Mouse (Mus musculus) CH12.LX (cell line): ENCODE measurements around the gene Thap8.

Source experiments
- CTCF ChIP-seq, 2 experiments: IDR thresholded peaks in 1 of 2; conservative IDR thresholded peaks in 1 of 2; 2 replicates each; pipeline ENCODE4 v1.5.1; 2011 to 2012; ENCODE audit warnings: low read depth in 2 of 2, low read length in 2 of 2, improper control_type of control experiment in 1 of 2, inconsistent platforms in 1 of 2, mild to moderate bottlenecking in 1 of 2, moderate library complexity in 1 of 2
- ELF1 ChIP-seq: IDR thresholded peaks from 2 replicates; pipeline ENCODE4 v1.6.1; 2014; ENCODE audit warnings: low read depth, mild to moderate bottlenecking, inconsistent platforms, low read length, improper control_type of control experiment
- JUND ChIP-seq: conservative IDR thresholded peaks from 2 replicates; pipeline ENCODE4 v1.6.1; 2011; ENCODE audit warnings: low read depth, low read length, improper control_type of control experiment
- MEF2A ChIP-seq: IDR thresholded peaks from 2 replicates; pipeline ENCODE4 v1.6.1; 2014; ENCODE audit warnings: low read depth, mild to moderate bottlenecking, inconsistent platforms, low read length, improper control_type of control experiment, borderline replicate concordance
- MXI1 ChIP-seq: IDR thresholded peaks from 2 replicates; pipeline ENCODE4 v1.6.1; 2011; ENCODE audit warnings: mild to moderate bottlenecking, low read depth, low read length, improper control_type of control experiment
- TBP ChIP-seq: conservative IDR thresholded peaks from 2 replicates; pipeline ENCODE4 v1.6.1; 2011; ENCODE audit warnings: low read depth, low read length, improper control_type of control experiment
- USF1 ChIP-seq: IDR thresholded peaks from 2 replicates; pipeline ENCODE4 v1.6.1; 2014; ENCODE audit warnings: low read depth, mild to moderate bottlenecking, inconsistent platforms, low read length, improper control_type of control experiment

GRCm38 (mm10) chr7:30323795-30324194 is 43.9 kb downstream of the Thap8 start, which contains the start of gene Sdhaf1:
- TF ChIP-seq MXI1, result no peak
- TF ChIP-seq CTCF (conservative IDR thresholded peaks at IDR 0.05 in 1 of 2, IDR thresholded peaks at IDR 0.05 in 1 of 2; ENCODE audit: low read depth in 2 of 2, low read length in 2 of 2), result no peak
- no peak for TF ChIP-seq ELF1
- TF ChIP-seq JUND, result no peak
- TF ChIP-seq TBP, result no peak
- TF ChIP-seq MEF2A, result no peak
- TF ChIP-seq USF1, result no peak
